Mouse (Mus musculus): ENCODE measurements around the gene Cpeb2. TPM values are rescaled to one million over a fixed set of nuclear protein-coding genes. Genes with fewer than 3 reads are reported as not detected.

The Cpeb2 gene
- polyA plus RNA-seq (2015; fragmentation: Nextera tagmentation; extraction: Ambion mirVana), result 1.1 and 1.2 TPM in 2 replicates

DNA sequence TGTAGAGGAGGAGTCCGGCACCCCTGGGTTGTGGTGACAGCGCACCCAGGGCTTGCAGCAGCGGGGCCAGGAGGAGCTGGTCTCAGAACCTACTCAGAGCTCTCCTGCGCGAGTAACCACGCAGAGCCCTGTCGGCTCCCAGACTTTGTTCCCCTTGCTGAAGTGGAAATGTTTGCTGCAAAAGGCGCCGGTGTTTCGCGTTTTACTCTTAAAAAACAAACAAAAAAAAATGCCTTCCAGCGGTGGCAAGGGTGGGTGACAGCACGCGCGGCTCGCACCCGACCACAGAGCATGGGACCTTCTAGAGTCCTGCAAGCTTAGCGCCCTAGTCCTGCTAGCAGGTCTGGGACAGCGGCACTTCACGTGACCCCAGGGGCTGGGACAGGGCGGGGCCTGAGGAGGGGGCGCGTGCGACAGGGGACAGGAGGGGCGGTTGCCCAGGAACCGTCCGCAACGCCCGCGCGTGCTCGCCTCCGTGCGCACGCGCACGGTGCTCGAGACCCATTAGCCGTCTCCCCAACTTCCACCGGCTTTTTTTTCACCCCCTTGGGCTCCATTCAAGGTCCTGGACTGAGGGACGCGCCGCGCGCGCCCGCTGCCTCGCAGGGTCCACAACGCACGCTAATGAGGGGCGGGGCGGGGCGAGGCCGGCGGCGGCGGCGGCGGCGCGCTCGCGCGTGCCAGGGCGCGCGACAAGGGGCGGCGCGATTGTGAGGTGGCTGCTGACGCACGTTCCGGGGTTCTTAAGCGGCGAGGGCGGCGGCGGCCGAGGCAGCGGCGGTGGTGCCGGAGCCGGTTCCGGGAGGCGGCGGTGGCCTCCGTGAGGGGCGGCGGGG lies at the start of gene Cpeb2:
Gene Cpeb2, plus strand, starts transcription at position 691 of the 836 bp plus-strand sequence.

All from spleen, postnatal 0 days (tissue).